Mouse (Mus musculus) R1 (cell line): Measurements from ENCODE around the gene Runx3.
A peak's percentile ranks its signal among the peaks of the same experiment; 100 is the strongest.
"Not testable (repeated sequence)": the region's sequence is repeated elsewhere in the genome, so short reads cannot be mapped to it uniquely, and the experiment has no call there.

ENCODE experiments used
- DNase-seq: peaks from one replicate; pipeline ENCODE4 v3.0.0-alpha.2; 2018; ENCODE audit warnings: low read depth, low spot score

Runx3 gene

DNA sequence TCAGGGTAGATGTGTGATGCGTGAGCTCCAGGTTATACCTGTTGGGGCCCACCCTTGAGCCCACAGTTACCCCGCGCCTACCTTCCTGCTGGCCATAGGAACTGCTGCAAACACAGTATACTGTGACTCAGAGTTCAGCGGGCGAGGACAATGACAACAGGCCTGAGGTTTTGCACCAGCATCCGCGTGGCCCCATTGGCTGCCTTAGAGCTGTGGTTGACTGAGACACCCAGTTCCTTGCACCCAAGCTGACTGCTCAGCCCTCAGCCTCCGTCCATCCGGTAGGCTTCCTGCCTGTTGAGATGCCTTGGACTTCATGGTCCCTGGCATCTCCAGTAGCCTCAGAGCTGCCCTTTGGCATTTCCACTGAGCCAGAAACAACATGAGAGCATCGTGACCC, 48.6 kb downstream of the Runx3 start:
- DNase-seq: no peak

DNA sequence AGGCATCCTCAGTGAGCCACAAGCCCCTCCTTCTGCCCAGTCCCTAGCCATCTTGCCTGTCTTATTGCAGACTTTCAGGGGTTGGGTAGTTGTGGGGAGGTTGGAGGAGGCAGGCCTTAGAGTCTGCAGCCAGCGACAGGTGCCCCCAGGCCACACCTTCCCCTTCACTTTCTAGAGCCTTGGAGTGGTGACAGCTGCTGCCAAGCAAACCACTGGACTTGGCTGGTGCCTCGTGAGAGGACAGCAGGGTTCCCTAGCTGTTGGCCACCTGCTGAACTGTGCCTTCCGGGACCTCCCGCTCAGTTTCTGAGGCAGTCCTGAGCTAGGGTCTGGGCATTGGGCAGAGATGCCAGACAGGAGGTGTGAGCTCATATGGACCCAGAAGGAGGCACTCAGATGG, 49.0 kb downstream of the Runx3 start:
- no peak for DNase-seq

DNA sequence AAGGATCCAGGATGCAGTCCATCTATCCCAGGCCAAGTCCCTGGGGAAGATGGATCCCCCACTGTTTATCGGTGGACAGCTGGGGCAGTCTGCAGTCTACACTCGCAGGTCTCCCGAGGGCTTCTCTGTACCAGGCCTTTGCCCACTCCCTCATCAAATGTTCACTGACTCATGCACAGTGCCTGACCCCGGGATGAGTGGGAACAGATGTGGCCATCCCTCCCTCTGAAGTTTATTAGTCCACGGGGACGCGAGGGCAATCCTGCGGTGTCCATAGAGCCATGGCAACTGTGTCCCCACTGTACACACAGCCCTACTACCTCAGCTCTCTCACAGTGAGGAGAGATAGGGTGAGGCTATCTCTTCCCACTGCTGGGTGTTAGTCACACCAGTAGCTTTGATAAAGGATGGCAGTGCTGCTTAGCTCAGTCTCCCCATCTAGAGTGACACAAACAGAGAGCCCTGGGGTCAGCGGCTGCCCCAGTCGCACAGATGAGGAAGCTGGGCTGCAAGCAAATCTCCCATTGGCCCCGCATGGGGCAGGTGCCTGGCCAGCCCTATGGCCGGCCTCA, 50.9 kb downstream of the Runx3 start:
- no peak for DNase-seq

DNA sequence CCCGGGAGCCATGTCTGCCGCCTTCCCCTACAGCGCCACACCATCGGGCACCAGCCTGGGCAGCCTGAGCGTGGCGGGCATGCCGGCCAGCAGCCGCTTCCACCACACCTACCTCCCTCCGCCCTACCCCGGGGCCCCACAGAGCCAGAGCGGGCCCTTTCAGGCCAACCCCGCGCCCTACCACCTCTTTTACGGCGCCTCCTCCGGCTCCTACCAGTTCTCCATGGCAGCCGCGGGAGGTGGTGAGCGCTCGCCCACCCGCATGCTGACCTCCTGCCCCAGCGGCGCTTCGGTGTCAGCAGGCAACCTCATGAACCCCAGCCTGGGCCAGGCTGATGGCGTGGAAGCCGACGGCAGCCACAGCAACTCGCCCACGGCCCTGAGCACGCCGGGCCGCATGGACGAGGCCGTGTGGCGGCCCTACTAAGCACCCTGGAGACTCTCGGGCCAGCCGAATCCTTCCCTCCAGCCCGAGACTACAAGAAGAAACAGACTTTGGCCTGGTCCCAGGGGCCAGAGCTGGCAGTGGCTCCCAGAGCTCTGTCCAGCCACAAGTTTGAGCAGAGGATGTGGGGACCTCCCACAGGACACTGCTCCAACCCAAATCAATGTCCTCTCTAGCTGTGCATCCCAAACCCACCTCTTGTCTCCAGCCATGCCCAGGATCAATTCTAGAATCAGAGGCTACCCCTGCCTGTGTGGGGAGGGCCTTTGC, 55.1 kb downstream of the Runx3 start:
- DNase-seq: peak; percentile 21

DNA sequence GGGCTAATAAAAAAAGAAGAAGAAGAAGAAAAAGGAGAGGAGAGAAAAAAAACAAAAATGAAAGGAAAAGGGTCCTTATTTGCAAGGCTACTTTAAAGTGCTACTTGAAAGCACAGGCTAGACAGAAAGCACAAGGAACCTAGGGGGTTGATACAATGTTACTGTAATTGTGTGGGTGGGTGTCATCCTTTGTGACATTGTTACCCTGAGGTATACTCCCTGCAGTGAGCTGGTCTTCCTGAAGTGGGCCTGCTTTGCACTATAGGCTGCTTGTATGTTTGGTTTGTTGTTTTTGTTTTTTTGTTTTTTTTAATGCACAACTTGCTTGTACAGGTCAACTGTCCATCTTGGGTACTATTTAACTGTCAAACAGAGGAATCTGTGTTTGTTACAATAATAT, 57.1 kb downstream of the Runx3 start:
- no peak for DNase-seq

DNA sequence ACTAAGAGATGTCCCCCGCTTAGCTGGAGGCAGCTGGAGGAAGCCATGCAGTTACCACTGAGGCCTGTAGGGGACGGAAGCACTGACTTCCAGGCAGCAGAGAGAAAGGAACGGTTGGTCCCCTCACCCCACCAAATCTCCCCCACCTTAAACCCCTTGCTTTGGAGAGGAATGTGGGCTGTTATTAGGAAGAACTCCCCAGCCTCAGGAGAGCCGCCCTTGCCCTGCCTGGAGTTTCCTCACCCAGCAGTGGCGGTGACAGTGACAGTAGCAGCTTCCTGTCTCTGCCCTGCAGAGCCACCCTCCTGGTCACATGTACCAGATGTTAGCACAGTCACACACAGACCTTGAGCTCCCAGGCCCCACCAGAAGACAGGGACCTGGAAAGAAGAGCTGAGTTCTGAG, 58.6 kb downstream of the Runx3 start:
- DNase-seq: peak; percentile 59

DNA sequence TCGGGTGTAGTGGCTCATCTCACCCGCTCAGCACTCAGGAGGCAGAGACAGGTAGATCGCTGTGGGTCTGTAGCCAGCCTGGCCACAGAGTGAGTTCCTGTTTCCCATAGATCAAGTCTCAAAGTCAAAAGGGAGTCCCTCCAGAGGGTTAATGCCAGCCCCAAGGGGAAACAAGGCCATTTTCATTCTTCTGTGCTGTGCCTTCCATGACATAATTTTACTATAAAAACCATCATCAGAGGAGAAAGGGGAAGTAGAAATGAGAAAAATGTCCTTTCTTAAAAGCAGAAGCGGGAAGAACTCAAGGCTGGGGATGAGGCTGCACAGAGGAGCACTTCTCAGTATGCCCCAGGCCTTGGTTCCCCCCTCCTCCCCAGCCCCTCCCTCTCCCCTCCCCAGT, 61.4 kb downstream of the Runx3 start:
- DNase-seq: no peak

DNA sequence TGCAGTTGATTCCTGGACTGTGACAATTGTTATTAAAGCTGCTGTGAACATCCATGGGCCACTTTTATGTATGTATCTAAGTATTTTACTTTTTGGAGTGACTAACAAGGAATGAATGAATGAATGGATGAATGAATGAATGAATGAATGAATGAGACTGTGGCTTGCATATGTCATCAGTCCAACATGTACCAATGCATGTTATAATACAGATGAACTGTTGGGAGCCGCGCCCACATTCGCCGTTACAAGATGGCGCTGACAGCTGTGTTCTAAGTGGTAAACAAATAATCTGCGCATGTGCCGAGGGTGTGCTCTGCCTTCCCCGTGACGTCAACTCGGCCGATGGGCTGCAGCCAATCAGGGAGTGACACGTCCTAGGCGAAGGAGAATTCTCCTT, 63.8 kb downstream of the Runx3 start:
- not testable (repeated sequence) for DNase-seq

DNA sequence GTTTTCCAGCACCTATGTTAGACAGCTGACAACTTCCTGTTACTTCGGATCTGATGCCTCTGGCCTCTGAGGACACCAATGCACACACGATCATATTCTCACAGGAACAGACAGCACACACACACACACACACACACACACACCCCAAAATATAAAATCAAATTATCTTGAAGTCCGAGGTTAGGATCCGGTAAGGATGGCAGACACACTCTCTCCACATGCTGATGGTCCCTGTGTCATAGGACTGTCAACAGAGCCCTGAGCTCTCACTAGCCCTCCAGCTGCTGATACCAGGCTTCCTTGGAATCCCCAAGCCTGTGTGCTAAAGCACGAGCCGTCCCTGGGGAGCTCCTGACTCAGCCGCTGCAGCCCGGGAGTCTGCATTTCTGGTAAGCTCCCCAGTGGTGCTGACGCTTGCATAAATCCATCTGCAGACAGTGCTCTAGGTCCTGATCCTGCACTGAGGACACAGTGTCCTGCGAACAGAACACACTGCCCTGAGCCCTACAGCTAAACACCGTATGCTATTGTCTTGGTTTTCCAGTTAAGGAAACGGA, 69.1 kb downstream of the Runx3 start:
- no peak for DNase-seq

DNA sequence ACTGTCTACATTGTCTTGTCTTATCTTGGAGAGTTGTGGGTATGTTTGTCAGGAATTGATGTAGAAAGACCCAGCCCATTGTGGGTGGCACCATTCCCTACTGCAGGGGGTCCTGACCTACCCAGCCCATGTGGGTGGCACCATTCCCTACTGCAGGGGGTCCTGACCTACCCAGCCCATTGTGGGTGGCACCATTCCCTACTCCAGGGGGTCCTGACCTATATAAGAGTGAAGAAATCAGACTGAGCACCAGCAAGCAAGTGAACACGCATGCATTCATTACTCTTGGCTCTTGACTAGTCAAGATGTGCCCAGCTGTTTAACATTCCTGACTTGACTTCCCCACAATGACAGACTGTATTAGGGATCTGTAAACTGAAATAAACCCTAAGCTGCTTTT, 69.9 kb downstream of the Runx3 start:
- DNase-seq: no peak

DNA sequence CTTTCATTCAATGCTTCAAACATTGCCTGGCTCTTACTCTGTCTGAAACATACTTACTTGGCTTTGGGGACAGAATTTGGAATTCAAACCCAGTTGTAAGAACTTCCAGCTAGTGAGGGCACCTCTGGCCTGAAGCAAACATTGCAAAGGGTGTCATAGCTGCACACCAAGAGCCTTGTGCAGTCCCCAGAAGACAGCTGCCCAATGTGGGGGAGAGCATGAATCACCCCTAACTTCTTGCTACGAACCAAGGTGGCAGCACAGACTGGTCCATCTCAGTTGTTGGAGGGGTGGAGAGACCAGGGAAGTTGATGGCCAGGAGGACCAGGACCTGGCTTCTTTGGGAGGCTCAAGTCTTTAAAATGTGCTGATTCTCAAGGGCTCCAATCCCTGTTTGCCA, 70.7 kb downstream of the Runx3 start:
- no peak for DNase-seq

DNA sequence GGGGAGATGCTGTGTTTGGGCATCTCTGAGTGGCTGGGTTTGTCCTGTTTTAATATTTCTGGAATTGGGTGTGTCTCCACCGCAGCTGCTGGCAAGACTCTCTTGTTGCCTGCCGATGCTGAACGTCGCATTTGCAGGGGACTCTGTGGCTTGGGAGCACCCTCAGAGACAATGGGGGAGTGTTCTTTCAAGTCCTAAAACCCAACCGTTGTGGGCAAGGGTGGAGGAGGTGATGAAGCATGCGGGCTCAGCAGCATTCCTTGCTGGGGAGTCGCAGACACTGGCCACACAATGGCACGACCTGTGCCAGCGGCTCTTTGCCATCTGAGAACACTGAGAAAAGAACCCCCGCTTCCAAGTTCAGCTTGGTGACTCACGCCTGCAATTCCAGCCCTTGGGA, 71.2 kb downstream of the Runx3 start:
- DNase-seq: no peak

DNA sequence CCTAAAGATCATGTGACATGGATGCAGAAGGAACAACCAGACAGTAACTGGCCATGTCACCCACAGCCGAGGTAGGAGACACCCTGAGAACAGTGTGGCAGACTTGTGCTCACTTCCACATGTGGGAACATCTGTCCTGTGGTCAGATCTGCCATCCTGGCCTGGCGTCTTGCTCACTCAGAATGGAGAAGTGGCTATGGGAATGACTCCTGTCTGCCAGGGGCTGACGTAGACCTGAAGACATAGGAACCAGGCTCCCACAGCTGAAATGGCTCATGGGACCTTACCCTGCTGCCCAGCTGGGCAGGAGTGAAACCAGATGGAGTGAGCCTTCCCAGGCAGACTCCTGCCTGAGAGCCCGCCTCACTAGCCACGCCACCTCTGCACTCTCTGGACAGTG, 72.4 kb downstream of the Runx3 start:
- no peak for DNase-seq

DNA sequence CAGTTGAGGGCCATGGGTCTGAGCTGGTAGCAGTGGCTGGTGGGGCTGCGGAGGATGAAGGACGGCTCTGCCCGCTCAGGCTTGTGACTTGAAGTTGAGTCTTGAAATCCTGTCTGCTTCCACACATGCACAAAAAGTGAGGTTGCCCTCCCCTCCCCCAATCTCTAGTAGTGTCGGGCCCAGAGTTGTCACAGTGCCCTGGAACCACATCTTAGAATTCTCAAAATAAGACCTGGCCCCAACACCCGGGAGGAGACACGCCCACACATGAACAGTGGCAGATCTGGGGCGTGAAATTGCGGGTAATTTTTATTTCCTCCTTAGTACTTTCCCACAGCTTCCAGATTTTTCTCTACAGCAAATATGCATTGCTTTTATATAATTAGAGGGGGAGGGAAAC, 77.4 kb downstream of the Runx3 start:
- DNase-seq: no peak

DNA sequence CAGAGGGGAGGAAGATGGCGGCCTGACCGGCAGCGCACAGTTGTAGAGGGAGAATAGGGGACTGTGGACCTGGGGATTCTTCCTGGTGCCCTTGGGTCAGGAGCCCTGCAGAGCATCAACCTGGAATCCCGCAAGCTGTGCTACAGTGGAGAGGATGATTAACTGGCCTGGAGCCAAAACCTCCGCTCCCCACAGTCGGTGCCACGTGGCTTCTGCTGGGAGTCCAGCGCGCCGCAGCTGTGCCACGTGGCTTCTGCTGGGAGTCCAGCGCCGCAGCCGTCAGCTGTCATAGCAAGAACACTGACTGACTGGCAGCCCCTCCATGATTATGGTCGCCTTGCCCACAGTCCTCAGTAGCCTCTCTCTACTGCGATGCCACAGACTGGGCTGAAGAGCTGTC, 81.3 kb downstream of the Runx3 start:
- no peak for DNase-seq

DNA sequence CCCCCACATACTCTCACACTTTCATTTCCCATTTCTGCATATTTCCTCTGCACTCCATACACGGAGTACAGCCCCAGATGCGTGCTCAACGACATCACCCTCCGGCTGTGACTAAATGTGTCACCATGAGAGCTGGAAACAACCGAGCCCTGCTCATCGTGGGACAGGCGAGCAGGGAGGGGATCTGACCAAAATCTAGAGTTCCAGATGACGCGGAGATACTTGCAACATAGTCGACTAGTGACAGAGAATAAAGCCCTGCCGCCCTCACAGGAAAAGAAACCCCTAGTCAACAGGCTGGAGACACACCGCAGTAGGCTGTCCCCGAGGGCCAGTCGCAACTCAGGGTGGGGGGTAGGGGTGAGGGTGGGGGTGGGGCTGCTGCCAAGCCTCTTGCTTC, 82.8 kb downstream of the Runx3 start:
- DNase-seq: no peak

DNA sequence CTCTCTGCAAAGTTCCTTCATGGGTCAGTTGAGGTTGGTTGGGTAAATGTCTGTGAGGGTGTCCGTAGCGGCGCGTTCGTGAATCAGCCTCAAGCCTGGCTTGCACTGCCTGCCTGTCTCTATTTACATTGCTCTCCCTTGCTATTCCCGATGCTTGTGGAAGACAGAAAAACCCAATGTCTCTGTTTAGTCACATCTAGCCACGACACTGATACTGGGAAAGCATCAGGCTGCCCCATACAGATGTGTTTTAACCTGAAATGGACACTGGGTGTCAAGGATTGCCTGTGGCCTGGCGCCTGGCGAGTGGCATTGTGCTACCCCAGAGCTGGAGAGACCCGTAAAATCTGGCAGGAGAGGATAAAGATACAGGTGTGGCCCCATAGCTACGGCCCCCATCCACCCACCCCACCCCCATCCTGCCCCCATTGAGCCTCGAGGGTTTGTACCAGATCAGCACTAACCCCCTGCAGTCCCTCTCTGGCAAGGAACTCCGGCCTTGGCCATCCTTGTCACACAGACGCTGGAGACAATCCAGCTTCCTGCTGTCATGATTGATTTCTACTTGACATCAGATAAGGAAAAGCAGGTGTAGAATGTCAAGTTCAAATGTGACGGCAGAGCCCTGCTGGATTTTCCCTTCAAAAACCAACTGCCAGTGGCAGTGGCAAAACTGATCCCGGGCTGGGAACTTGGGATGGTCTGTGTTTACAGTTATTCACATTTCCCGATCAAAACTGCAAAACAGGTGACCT, 83.5 kb downstream of the Runx3 start:
- DNase-seq: no peak

DNA sequence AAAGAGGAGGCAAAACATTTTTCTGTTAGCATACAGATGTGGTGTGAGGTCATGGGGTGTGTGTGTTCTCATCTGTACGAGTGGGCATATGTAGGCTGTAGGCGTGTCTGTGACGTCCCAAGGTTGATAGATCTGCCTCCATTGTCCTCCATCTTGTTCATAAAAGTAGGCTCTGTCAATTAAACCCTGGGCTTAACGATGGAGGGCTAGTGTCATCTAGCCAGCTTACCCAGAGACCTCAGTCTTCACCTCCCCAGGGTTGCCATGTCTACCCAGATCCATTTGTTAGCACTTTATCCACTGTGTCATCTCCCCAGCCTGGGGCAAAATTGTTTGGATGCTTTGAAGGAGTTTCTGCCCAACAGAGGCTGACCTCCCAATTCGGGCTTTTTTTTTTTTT, 84.2 kb downstream of the Runx3 start:
- no peak for DNase-seq

DNA sequence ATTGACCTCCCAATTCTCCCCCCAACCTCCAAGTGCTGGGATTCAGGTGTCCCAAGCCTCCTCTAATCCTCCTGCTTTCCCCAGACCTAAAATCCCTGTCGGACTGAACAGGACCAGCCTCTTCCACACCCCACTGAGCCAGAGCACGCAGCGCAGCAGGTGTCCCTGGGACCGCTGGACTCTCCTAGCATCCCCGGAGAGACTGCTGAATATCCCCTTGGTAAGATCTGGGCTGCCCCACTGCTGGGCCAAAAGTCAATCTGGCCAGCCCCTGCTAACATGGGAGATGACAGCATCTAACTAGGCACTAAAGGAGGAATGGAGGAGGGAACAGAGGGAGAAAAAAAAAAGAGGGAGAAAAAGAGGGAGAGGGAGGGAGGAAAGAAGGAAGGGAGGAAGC, 84.8 kb downstream of the Runx3 start:
- no peak for DNase-seq

DNA sequence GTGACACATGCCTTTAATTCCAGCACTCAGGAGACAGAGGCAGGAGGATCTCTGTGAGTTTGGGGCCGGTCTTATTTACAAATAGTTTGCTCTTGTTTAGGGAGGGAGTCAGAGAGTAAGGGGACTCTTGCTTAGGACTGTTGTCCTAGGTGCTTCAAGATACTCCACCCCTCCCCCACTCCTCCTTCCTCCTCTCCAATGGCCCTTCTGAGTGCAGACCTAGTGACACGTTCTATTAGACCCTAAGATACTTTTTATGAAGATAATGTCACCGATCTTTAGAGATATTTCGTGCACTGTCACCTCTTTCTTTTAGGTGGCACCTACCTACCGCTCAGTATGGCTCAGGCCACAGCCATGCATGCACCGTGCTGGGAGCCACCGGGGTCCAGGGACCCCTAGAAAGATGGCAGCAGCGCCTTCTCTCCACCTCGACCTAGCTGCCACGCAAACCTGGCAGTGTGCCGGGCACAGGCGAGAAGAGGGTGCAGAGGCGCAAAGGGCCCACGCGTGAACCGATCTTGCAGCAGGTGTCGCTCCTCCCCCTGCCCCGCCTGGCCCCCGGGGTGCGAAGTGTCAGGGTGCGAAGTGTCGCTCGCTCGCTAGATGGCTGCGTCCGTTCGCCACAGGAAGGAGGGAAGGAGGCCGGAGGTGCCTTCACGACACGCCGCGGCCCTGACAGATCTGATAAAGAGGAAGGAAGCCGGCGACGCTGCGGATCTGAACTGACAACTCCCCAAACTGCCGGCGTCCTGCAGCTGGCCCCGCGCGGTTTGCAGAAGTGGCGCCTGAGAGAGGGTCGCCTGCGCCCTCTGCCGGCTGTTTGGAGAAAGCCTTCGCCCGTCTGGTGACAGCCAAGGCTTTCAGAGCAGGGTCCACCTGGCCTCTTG, 85.5 kb downstream of the Runx3 start:
- peak; percentile 83 for DNase-seq

DNA sequence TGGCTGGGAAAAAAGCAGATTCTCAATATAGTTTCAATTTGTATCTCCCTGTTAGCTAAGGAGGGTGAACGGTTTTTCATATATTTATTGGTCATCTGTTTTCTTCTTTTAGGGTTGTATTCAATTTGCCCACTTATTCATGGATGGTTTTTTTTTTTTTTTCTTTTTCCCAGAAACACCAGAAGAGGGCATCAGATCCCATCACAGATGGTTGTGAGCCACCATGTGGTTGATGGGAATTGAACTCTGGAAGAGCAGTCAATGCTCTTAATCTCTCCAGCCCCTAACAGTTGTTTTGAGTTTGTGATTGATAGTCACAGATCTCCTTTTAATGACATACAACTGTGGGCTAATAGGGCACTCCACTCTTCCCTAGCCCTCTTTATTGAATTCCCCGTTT, 89.4 kb downstream of the Runx3 start:
- DNase-seq: no peak

DNA sequence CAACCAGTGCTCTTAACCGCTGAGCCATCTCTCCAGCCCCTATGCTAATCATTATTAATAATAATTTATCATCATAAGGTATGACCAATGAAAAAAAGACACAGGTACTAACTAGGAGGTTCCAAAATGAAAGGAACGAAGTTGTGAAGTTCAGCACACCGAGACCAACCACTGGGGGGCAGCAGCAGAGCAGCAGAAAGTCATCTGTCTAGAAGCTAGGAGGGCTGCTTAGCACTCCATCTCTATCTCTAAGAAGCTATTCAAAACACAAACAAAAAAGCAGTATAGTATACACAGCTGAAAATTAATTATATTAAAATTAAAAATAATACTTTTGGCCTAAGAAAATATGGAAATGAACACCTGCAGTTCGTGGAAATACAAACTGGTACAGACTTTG, 99.2 kb downstream of the Runx3 start:
- DNase-seq: peak; percentile 68
